In genomic region chr17:47793377-47793776, GRCm38 (mm10) we compare ENCODE assay signal across 8 mouse cellular contexts. TPM values are rescaled to one million over a fixed set of nuclear protein-coding genes. Genes with fewer than 3 reads are reported as not detected.
A peak's percentile ranks its signal among the peaks of the same experiment; 100 is the strongest.
DNase-seq lines count a peak whose midpoint lies in the region; ATAC-seq and TF ChIP-seq lines count a peak whose summit lies in the region.

No protein-coding gene starts in this region.

- H3K9ac ChIP-seq in embryonic facial prominence, embryonic 13.5 days, result no peak overlapping the region
- no peak overlapping the region for H3K9ac ChIP-seq in heart, adult 2 months (ENCODE audit: low read depth, low read length)
- no peak overlapping the region for H3K9ac ChIP-seq in midbrain, embryonic 13.5 days (replicated peaks)

- 0 out of 2 replicates have a peak, but pooled peaks have one; percentile 48 for ATAC-seq in embryonic facial prominence, embryonic 13.5 days (ENCODE audit: insufficient number of reproducible peaks, insufficient read depth, low FRiP score, low TSS enrichment, low read depth)
- ATAC-seq in midbrain, embryonic 13.5 days, result peak; percentile 76

- no peaks in the 10 kb centered on the region for H3K79me2 ChIP-seq in heart, adult 2 months (replicated peaks; ENCODE audit: control insufficient read depth, insufficient read depth, low read length)

- WGBS in embryonic facial prominence, embryonic 13.5 days, result 8% methylated on average over 9 of the region's 9 CpGs
- 6% methylated on average over 9 of the region's 9 CpGs for WGBS in heart, adult 2 months
- WGBS in limb, embryonic 10.5 days, result 11% methylated on average over 9 of the region's 9 CpGs
- WGBS in midbrain, embryonic 13.5 days, result 8% methylated on average over 9 of the region's 9 CpGs
- 12% methylated on average over 9 of the region's 9 CpGs for WGBS in small intestine, adult 2 months

- H3K27ac ChIP-seq in embryonic facial prominence, embryonic 13.5 days, result no peak overlapping the region
- peak overlapping the region; percentile 43; the same call in 1 of the 2 replicates for H3K27ac ChIP-seq in heart, adult 2 months
- H3K27ac ChIP-seq in limb, embryonic 10.5 days, result 0 out of 2 replicates have a peak overlapping the region, but pooled peaks have one; percentile 11
- H3K27ac ChIP-seq in midbrain, embryonic 13.5 days, result no peak overlapping the region
- no peak overlapping the region for H3K27ac ChIP-seq in small intestine, adult 2 months (ENCODE audit: insufficient read depth, low read depth, low read length)

- TF ChIP-seq CTCF in heart, adult 2 months (IDR thresholded peaks at IDR 0.05), result peak; percentile 96; the same call in 1 of the 2 replicates
- TF ChIP-seq CTCF in small intestine, adult 2 months (IDR thresholded peaks at IDR 0.05; ENCODE audit: extremely low read depth, insufficient read length, insufficient replicate concordance, low read depth, low read length), result peak; percentile 82

- intact Hi-C loops in heart, adult 2 months (cut with DNase I), result loop anchor here (1.0 kb wide), 1 partner anchor 71 kb away; no protein-coding TSS in a partner anchor

- no peaks in the 10 kb centered on the region for H3K36me3 ChIP-seq in embryonic facial prominence, embryonic 13.5 days
- H3K36me3 ChIP-seq in heart, adult 2 months (ENCODE audit: control insufficient read depth, insufficient read depth, low read length), result no peaks in the 10 kb centered on the region
- H3K36me3 ChIP-seq in limb, embryonic 10.5 days, result no peaks in the 10 kb centered on the region
- no peaks in the 10 kb centered on the region for H3K36me3 ChIP-seq in midbrain, embryonic 13.5 days
- peaks cover 7% of the 10 kb centered on the region; the same call in 1 of the 2 replicates for H3K36me3 ChIP-seq in small intestine, adult 2 months (ENCODE audit: control insufficient read depth, insufficient read depth, low read length)

- H3K9me3 ChIP-seq in embryonic facial prominence, embryonic 13.5 days, result no peaks in the 10 kb centered on the region
- H3K9me3 ChIP-seq in limb, embryonic 10.5 days (replicated peaks), result no peaks in the 10 kb centered on the region
- H3K9me3 ChIP-seq in midbrain, embryonic 13.5 days, result no peaks in the 10 kb centered on the region

- H3K4me2 ChIP-seq in embryonic facial prominence, embryonic 13.5 days, result no peak overlapping the region
- H3K4me2 ChIP-seq in midbrain, embryonic 13.5 days (replicated peaks), result no peak overlapping the region

- peak; percentile 74; the same call in 1 of the 2 replicates for TF ChIP-seq EP300 in heart, adult 2 months (IDR thresholded peaks at IDR 0.05; ENCODE audit: insufficient read depth, low read depth, low read length)

- peaks cover 35% of the 10 kb centered on the region for H3K4me1 ChIP-seq in embryonic facial prominence, embryonic 13.5 days
- H3K4me1 ChIP-seq in heart, adult 2 months (ENCODE audit: control insufficient read depth, insufficient read depth, low read length), result peaks cover 5% of the 10 kb centered on the region
- peaks cover 72% of the 10 kb centered on the region for H3K4me1 ChIP-seq in limb, embryonic 10.5 days
- H3K4me1 ChIP-seq in midbrain, embryonic 13.5 days (replicated peaks), result peaks cover 27% of the 10 kb centered on the region
- H3K4me1 ChIP-seq in small intestine, adult 2 months (ENCODE audit: control insufficient read depth, insufficient read depth, insufficient read length, low read length), result no peaks in the 10 kb centered on the region

- TF ChIP-seq POLR2A in heart, adult 2 months (IDR thresholded peaks at IDR 0.05; ENCODE audit: insufficient read depth, low read depth, low read length), result no peak
- no peak for TF ChIP-seq POLR2A in small intestine, adult 2 months (IDR thresholded peaks at IDR 0.05; ENCODE audit: low read depth, low read length)

- peak; percentile 73 for DNase-seq in 3134 (ENCODE audit: extremely low read depth, insufficient read length, low spot score)
- DNase-seq in adrenal gland, postnatal 36 days, result peak; percentile 91 to 93
- peak; percentile 88 to 91 for DNase-seq in heart, adult 2 months
- peak; percentile 90 for DNase-seq in kidney, adult 18-20 months
- DNase-seq in limb, embryonic 10.5 days (ENCODE audit: low spot score), result peak; percentile 94

- no peaks in the 10 kb centered on the region for H3K27me3 ChIP-seq in embryonic facial prominence, embryonic 13.5 days
- H3K27me3 ChIP-seq in heart, adult 2 months (ENCODE audit: control insufficient read depth, insufficient read depth, low read length), result no peaks in the 10 kb centered on the region
- peaks cover 31% of the 10 kb centered on the region for H3K27me3 ChIP-seq in limb, embryonic 10.5 days (ENCODE audit: low read depth, poor library complexity, severe bottlenecking)
- no peaks in the 10 kb centered on the region for H3K27me3 ChIP-seq in midbrain, embryonic 13.5 days
- no peaks in the 10 kb centered on the region for H3K27me3 ChIP-seq in small intestine, adult 2 months (ENCODE audit: control insufficient read depth, insufficient read depth, low read length)

- no peak overlapping the region for H3K4me3 ChIP-seq in embryonic facial prominence, embryonic 13.5 days
- no peak overlapping the region for H3K4me3 ChIP-seq in heart, adult 2 months
- no peak overlapping the region for H3K4me3 ChIP-seq in limb, embryonic 10.5 days
- no peak overlapping the region for H3K4me3 ChIP-seq in midbrain, embryonic 13.5 days (replicated peaks)
- H3K4me3 ChIP-seq in small intestine, adult 2 months (ENCODE audit: low read depth, low read length), result no peak overlapping the region

RNA-seq across cellular contexts. Expression of gene Mdfi, which starts 41.1 kb away (rescaled TPM):
- 1 to 10 TPM; 1.4 to 2.4 TPM for total RNA-seq in adrenal gland, postnatal 36 days (2021)
- 28.9 and 35.9 TPM in 2 replicates for polyA plus RNA-seq in embryonic facial prominence, embryonic 13.5 days (2015; fragmentation: Nextera tagmentation; extraction: Ambion mirVana)
- total RNA-seq in heart, adult 2 months (2021), result 1 to 10 TPM; 1.8 to 2.0 TPM
- polyA plus RNA-seq in heart, adult 2 months (2012; rRNA removed), result 9.6 and 11.1 TPM in 2 replicates
- 18.9 and 21.6 TPM in 2 replicates for polyA plus RNA-seq in limb, embryonic 10.5 days (2016; fragmentation: Nextera tagmentation; extraction: Ambion mirVana)
- 2.8 and 4.4 TPM in 2 replicates for polyA plus RNA-seq in midbrain, embryonic 13.5 days (2015; fragmentation: Nextera tagmentation; extraction: Ambion mirVana)
- polyA plus RNA-seq in small intestine, adult 2 months (2012; rRNA removed), result 7.3 and 12.3 TPM in 2 replicates

RNA-seq across cellular contexts. Expression of gene Tfeb, which starts 56.5 kb away (rescaled TPM):
- total RNA-seq in adrenal gland, postnatal 36 days (2021), result 10 to 100 TPM; 18.6 to 18.9 TPM
- polyA plus RNA-seq in embryonic facial prominence, embryonic 13.5 days (2015; fragmentation: Nextera tagmentation; extraction: Ambion mirVana), result 6.7 and 6.8 TPM in 2 replicates
- 10 to 100 TPM; 36.8 to 42.7 TPM for total RNA-seq in heart, adult 2 months (2021)
- polyA plus RNA-seq in heart, adult 2 months (2012; rRNA removed), result 33.5 and 35.1 TPM in 2 replicates
- 1.5 and 2.3 TPM in 2 replicates for polyA plus RNA-seq in limb, embryonic 10.5 days (2016; fragmentation: Nextera tagmentation; extraction: Ambion mirVana)
- polyA plus RNA-seq in midbrain, embryonic 13.5 days (2015; fragmentation: Nextera tagmentation; extraction: Ambion mirVana), result 1.8 and 2.0 TPM in 2 replicates
- 27.5 and 60.3 TPM in 2 replicates for polyA plus RNA-seq in small intestine, adult 2 months (2012; rRNA removed)

Comparison
In these comparisons a context has a peak if more than half of its experiments do, and no peak if none do; other contexts are left out.
1. H3K27ac ChIP-seq: peak in heart, adult 2 months (single experiment) and limb, embryonic 10.5 days (single experiment); none in embryonic facial prominence, embryonic 13.5 days (single experiment), midbrain, embryonic 13.5 days (single experiment) and small intestine, adult 2 months (single experiment).
2. Peak in every context shown above with its lines, with median percentiles within 50 percentile points of each other: DNase-seq.